Mouse (Mus musculus): Measurements from ENCODE around the gene Ttc25. TPM values are rescaled to one million over a fixed set of nuclear protein-coding genes. Genes with fewer than 3 reads are reported as not detected.

Gene Ttc25
- polyA plus RNA-seq, 1 experiment from 2014 or later, result 0.06 TPM

DNA sequence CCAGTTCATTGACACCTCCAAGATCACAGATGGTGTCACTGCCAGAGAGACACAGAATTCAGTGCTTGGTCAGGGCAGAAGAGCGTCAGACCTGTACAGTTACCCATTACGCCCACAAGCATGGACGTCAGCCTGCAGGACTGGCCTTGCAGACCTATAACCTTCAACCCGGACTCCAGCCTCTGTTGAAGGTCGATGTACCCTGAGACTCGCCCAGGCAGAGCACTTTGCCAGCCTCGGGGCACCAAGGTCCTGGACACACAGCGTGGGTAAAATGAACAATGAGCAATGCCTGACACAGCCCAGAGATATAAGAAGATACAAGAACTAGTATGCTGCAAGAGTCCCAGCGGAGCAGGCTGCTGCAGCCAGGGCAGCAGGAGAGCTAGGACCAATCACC lies 30.3 kb upstream of the Ttc25 start:
- 82% methylated on average over 9 of the region's 9 CpGs for WGBS (ENCODE audit: insufficient replicate concordance)
- no peak for ATAC-seq (ENCODE audit: low read depth)
- H3K4me2 ChIP-seq (ENCODE audit: low read depth, low read length), result no peak overlapping the region
- H3K4me1 ChIP-seq (ENCODE audit: control insufficient read depth, low read depth, low read length), result peaks cover 4% of the 10 kb centered on the region
- H3K9me3 ChIP-seq (replicated peaks; ENCODE audit: control insufficient read depth, low read length), result no peaks in the 10 kb centered on the region
- H3K27ac ChIP-seq (ENCODE audit: low read length), result no peak overlapping the region
- H3K27me3 ChIP-seq (ENCODE audit: control insufficient read depth, insufficient read depth, low read depth, low read length), result no peaks in the 10 kb centered on the region
- no peak overlapping the region for H3K4me3 ChIP-seq (ENCODE audit: low read depth, low read length)
- H3K36me3 ChIP-seq (ENCODE audit: control insufficient read depth, insufficient read depth), result peaks cover 37% of the 10 kb centered on the region
- no peak overlapping the region for H3K9ac ChIP-seq (ENCODE audit: low read depth, low read length)

- Histone ChIP-seq H3K4me1 (ENCODE audit: control insufficient read depth, low read depth, low read length) (peaks cover 4% of the 10 kb centered on the region), H3K9me3 (replicated peaks; ENCODE audit: control insufficient read depth, low read length) (no peaks in the 10 kb centered on the region), H3K27me3 (ENCODE audit: control insufficient read depth, insufficient read depth, low read depth, low read length) (no peaks in the 10 kb centered on the region), H3K9ac (ENCODE audit: low read depth, low read length) (no peak overlapping the region), H3K4me2 (ENCODE audit: low read depth, low read length) (no peak overlapping the region), H3K36me3 (ENCODE audit: control insufficient read depth, insufficient read depth) (peaks cover 39% of the 10 kb centered on the region), H3K4me3 (ENCODE audit: low read depth, low read length) (no peak overlapping the region), H3K27ac (ENCODE audit: low read length) (no peak overlapping the region)
- no peak for ATAC-seq (ENCODE audit: low read depth)
- 83% methylated on average over 9 of the region's 9 CpGs for WGBS (ENCODE audit: insufficient replicate concordance)
These were observed 29.6 kb upstream of the Ttc25 start for GRCm38 (mm10) chr11:100515789-100516188.

GRCm38 (mm10) chr11:100516291-100516690 lies 29.1 kb upstream of the Ttc25 start:
- Histone ChIP-seq H3K9ac (ENCODE audit: low read depth, low read length) (no peak overlapping the region), H3K27ac (ENCODE audit: low read length) (no peak overlapping the region), H3K4me2 (ENCODE audit: low read depth, low read length) (no peak overlapping the region), H3K4me3 (ENCODE audit: low read depth, low read length) (no peak overlapping the region), H3K27me3 (ENCODE audit: control insufficient read depth, insufficient read depth, low read depth, low read length) (no peaks in the 10 kb centered on the region), H3K36me3 (ENCODE audit: control insufficient read depth, insufficient read depth) (peaks cover 36% of the 10 kb centered on the region), H3K9me3 (replicated peaks; ENCODE audit: control insufficient read depth, low read length) (no peaks in the 10 kb centered on the region), H3K4me1 (ENCODE audit: control insufficient read depth, low read depth, low read length) (peaks cover 4% of the 10 kb centered on the region)
- ATAC-seq (ENCODE audit: low read depth), result no peak
- WGBS (ENCODE audit: insufficient replicate concordance), result 70% methylated on average over 9 of the region's 9 CpGs

DNA sequence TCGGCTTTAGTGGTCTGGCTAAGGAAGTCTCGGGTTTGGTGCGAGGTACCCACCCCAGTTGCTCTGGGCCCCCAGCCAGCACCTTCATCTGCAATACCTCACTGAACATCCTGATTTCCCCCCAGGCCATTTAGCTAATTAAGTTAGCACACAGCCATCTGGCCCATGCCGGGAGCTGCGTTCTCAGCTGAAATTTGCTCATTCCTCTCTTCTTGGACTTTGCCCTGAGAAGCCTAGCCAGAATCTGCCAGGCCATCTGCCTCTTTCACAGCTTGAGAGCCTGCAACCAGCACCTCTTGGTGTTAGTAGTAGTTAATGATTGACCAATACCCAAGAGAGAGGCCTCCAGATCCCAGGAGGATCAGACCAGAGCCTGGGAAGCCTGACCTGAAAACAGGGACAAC lies 27.2 kb upstream of the Ttc25 start:
- H3K4me2 ChIP-seq (ENCODE audit: low read depth, low read length), result no peak overlapping the region
- H3K36me3 ChIP-seq (ENCODE audit: control insufficient read depth, insufficient read depth), result peaks cover 33% of the 10 kb centered on the region
- no peaks in the 10 kb centered on the region for H3K27me3 ChIP-seq (ENCODE audit: control insufficient read depth, insufficient read depth, low read depth, low read length)
- 71% methylated on average over 5 of the region's 5 CpGs for WGBS (ENCODE audit: insufficient replicate concordance)
- H3K4me3 ChIP-seq (ENCODE audit: low read depth, low read length), result no peak overlapping the region
- no peak overlapping the region for H3K27ac ChIP-seq (ENCODE audit: low read length)
- ATAC-seq (ENCODE audit: low read depth), result peak; percentile 82
- H3K9ac ChIP-seq (ENCODE audit: low read depth, low read length), result no peak overlapping the region
- H3K4me1 ChIP-seq (ENCODE audit: control insufficient read depth, low read depth, low read length), result peaks cover 4% of the 10 kb centered on the region
- H3K9me3 ChIP-seq (replicated peaks; ENCODE audit: control insufficient read depth, low read length), result no peaks in the 10 kb centered on the region

GRCm38 (mm10) chr11:100519188-100519587 lies 26.2 kb upstream of the Ttc25 start:
- Histone ChIP-seq H3K27ac (ENCODE audit: low read length) (no peak overlapping the region; the same call in 1 of the 2 replicates), H3K9me3 (replicated peaks; ENCODE audit: control insufficient read depth, low read length) (no peaks in the 10 kb centered on the region), H3K4me3 (ENCODE audit: low read depth, low read length) (no peak overlapping the region), H3K36me3 (ENCODE audit: control insufficient read depth, insufficient read depth) (peaks cover 36% of the 10 kb centered on the region), H3K9ac (ENCODE audit: low read depth, low read length) (no peak overlapping the region), H3K4me2 (ENCODE audit: low read depth, low read length) (no peak overlapping the region), H3K27me3 (ENCODE audit: control insufficient read depth, insufficient read depth, low read depth, low read length) (no peaks in the 10 kb centered on the region), H3K4me1 (ENCODE audit: control insufficient read depth, low read depth, low read length) (peaks cover 4% of the 10 kb centered on the region)
- WGBS (ENCODE audit: insufficient replicate concordance), result 66% methylated on average over 7 of the region's 7 CpGs
- peak; percentile 23; the same call in 1 of the 2 replicates for ATAC-seq (ENCODE audit: low read depth)

DNA sequence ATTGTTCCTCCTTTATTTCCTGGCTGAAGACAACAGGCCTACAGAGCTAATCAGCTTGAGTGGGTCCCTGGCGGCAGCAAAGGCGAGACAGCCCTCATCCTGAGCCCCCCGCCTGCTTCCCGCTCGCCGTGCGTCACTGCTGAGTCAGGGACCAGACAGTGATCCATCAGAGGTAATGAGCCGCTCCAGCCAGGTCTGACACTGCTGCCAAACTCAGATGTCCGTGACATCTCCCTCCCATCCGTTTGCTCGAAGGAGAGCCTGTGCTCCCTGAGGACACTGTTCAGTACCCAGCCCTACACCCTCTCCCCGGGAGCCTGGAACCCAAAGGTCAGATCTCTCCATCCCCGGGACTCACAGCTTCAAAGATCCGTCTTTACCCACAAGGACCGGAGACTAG lies 24.6 kb upstream of the Ttc25 start:
- 78% methylated on average over 15 of the region's 15 CpGs for WGBS (ENCODE audit: insufficient replicate concordance)
- H3K27me3 ChIP-seq (ENCODE audit: control insufficient read depth, insufficient read depth, low read depth, low read length), result no peaks in the 10 kb centered on the region
- peaks cover 26% of the 10 kb centered on the region for H3K36me3 ChIP-seq (ENCODE audit: control insufficient read depth, insufficient read depth)
- H3K27ac ChIP-seq (ENCODE audit: low read length), result no peak overlapping the region
- peaks cover 19% of the 10 kb centered on the region for H3K4me1 ChIP-seq (ENCODE audit: control insufficient read depth, low read depth, low read length)
- ATAC-seq (ENCODE audit: low read depth), result no peak
- H3K9ac ChIP-seq (ENCODE audit: low read depth, low read length), result no peak overlapping the region
- H3K4me2 ChIP-seq (ENCODE audit: low read depth, low read length), result no peak overlapping the region
- no peaks in the 10 kb centered on the region for H3K9me3 ChIP-seq (replicated peaks; ENCODE audit: control insufficient read depth, low read length)
- H3K4me3 ChIP-seq (ENCODE audit: low read depth, low read length), result no peak overlapping the region

- Histone ChIP-seq H3K4me2 (ENCODE audit: low read depth, low read length) (0 out of 2 replicates have a peak overlapping the region, but pooled peaks have one; percentile 90), H3K4me3 (ENCODE audit: low read depth, low read length) (no peak overlapping the region), H3K36me3 (ENCODE audit: control insufficient read depth, insufficient read depth) (peaks cover 18% of the 10 kb centered on the region), H3K27me3 (ENCODE audit: control insufficient read depth, insufficient read depth, low read depth, low read length) (no peaks in the 10 kb centered on the region), H3K9me3 (replicated peaks; ENCODE audit: control insufficient read depth, low read length) (no peaks in the 10 kb centered on the region), H3K27ac (ENCODE audit: low read length) (no peak overlapping the region), H3K4me1 (ENCODE audit: control insufficient read depth, low read depth, low read length) (peaks cover 39% of the 10 kb centered on the region), H3K9ac (ENCODE audit: low read depth, low read length) (no peak overlapping the region)
- ATAC-seq (ENCODE audit: low read depth), result no peak
- 66% methylated on average over 5 of the region's 5 CpGs for WGBS (ENCODE audit: insufficient replicate concordance)
These were observed 21.0 kb upstream of the Ttc25 start for GRCm38 (mm10) chr11:100524358-100524757.

DNA sequence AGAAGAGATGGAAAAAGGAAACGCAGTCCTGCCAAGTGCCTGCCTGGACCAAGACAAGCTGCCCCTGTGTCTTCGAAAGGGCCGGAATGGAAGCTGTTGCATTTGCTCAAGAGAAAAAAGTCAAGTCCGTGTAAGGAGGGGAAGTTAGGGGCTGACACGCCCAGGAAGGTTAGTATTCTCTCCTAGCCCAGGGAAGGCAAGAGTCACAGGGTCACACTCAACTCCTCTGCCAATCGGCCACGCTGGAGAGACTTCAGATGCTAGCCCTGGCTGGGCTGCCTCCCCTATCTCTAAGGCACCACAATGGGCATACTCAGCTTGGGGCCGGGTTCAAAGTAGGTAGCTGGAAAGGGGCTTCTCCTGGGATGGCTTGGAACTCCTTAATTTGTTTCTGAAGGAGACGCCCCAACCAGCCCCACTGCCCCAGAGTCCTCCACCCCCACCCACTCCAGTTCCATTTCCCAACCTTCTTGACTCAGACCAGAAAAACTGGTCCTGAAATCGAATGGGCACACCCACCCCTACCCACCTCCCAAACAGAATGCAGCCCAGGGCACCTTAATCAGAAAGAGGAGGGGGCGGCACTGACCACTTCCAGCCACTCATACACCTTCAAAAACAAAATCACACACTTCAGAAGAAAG lies 20.3 kb upstream of the Ttc25 start:
- Histone ChIP-seq H3K36me3 (ENCODE audit: control insufficient read depth, insufficient read depth) (peaks cover 14% of the 10 kb centered on the region), H3K27me3 (ENCODE audit: control insufficient read depth, insufficient read depth, low read depth, low read length) (no peaks in the 10 kb centered on the region), H3K4me2 (ENCODE audit: low read depth, low read length) (peak overlapping the region; percentile 90), H3K27ac (ENCODE audit: low read length) (no peak overlapping the region), H3K9me3 (replicated peaks; ENCODE audit: control insufficient read depth, low read length) (no peaks in the 10 kb centered on the region), H3K4me3 (ENCODE audit: low read depth, low read length) (peak overlapping the region; percentile 88), H3K9ac (ENCODE audit: low read depth, low read length) (no peak overlapping the region), H3K4me1 (ENCODE audit: control insufficient read depth, low read depth, low read length) (peaks cover 39% of the 10 kb centered on the region)
- 42% methylated on average over 11 of the region's 11 CpGs for WGBS (ENCODE audit: insufficient replicate concordance)
- no peak for ATAC-seq (ENCODE audit: low read depth)

DNA sequence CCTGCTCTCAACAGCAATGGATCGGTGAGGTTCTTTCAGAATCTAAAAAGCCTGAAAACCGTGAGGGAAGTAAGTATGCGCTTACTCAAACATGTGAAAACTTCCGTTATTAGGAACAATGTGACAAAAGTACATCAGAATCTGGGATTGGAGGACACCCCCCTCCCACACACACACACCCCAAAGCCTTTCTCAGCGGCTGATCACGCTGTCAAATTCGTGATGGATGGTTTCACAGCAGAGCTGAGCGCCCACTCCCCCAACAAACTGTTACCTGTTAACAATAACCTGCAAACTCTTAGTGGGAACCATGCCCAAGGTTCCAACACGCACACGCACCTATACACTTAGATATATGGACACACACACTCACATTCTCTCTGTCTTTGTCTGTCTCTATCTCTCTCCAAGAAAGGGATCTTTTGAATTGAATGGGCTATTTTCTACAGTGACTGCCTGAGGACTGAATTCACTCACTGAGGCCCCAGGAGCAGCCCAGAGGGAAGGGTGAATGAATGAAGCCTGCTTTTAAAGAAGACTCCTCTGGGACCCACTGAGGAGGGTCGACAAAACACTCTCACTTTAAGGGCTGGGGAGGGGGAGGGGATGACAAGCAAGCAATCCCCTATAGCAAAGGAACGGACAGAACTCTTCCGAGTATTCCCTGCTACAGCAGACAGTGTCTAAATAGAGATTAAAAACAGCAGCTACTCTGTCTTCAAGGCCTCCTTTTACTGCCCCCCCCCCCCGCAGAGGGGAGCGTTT lies 19.2 kb upstream of the Ttc25 start:
- peaks cover 12% of the 10 kb centered on the region for H3K36me3 ChIP-seq (ENCODE audit: control insufficient read depth, insufficient read depth)
- H3K9ac ChIP-seq (ENCODE audit: low read depth, low read length), result peak overlapping the region; percentile 88
- peak overlapping the region; percentile 90 for H3K4me2 ChIP-seq (ENCODE audit: low read depth, low read length)
- no peak for ATAC-seq (ENCODE audit: low read depth)
- no peak overlapping the region for H3K27ac ChIP-seq (ENCODE audit: low read length)
- H3K4me1 ChIP-seq (ENCODE audit: control insufficient read depth, low read depth, low read length), result peaks cover 39% of the 10 kb centered on the region
- peak overlapping the region; percentile 88 for H3K4me3 ChIP-seq (ENCODE audit: low read depth, low read length)
- WGBS (ENCODE audit: insufficient replicate concordance), result 37% methylated on average over 15 of the region's 15 CpGs
- H3K27me3 ChIP-seq (ENCODE audit: control insufficient read depth, insufficient read depth, low read depth, low read length), result no peaks in the 10 kb centered on the region
- H3K9me3 ChIP-seq (replicated peaks; ENCODE audit: control insufficient read depth, low read length), result no peaks in the 10 kb centered on the region

Data from liver, embryonic 16.5 days (tissue).